Mouse (Mus musculus): ENCODE measurements around the gene Gal. TPM values are rescaled to one million over a fixed set of nuclear protein-coding genes. Genes with fewer than 3 reads are reported as not detected.

Gal gene
- polyA plus RNA-seq, 1 experiment from 2014 or later, result 9.8 TPM

DNA sequence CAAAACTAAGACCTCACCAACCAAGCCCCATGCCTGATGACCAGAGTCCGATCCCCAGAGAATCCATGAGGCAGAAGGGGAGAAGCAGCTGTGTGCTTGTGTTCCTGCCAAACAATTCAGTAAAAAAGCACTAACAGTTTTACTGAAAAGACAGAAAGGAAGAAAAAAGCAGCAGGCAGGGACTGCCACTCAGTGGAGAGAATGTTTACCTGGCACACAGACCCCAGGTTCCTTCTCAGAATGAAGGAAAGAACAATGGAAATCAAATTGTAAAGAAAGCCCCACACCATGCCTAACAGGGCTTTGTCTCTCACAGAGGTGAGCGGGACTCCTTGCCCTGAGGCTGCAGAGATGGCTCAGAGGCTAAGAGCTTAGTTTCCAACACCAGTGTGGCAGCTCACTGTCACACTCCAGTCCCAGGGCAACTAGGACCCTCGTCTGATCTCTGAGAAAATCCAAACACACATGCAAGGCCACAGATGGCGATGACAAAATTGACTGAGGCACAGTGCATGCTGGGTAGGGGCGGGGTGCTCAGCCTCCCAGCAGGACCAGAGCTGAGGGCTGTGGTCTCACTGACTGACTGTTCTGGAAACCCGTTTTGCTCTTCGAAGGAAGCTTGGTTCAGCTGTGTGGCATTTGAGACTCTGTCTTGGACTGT is 14.9 kb upstream of the Gal start:
- no peak overlapping the region for H3K4me3 ChIP-seq (replicated peaks; ENCODE audit: low read length)
- H3K36me3 ChIP-seq (ENCODE audit: control insufficient read depth, insufficient read depth), result no peaks in the 10 kb centered on the region
- H3K27ac ChIP-seq (ENCODE audit: low read length), result peak overlapping the region; percentile 33
- peak; percentile 59; the same call in 1 of the 2 replicates for ATAC-seq
- peaks cover 8% of the 10 kb centered on the region; the same call in 1 of the 2 replicates for H3K4me1 ChIP-seq (replicated peaks; ENCODE audit: control insufficient read depth, insufficient read depth, low read length)
- H3K9ac ChIP-seq (replicated peaks; ENCODE audit: low read depth, low read length), result peak overlapping the region; percentile 12; the same call in 1 of the 2 replicates
- WGBS, result 34% methylated on average over 7 of the region's 7 CpGs
- H3K4me2 ChIP-seq (ENCODE audit: low read length), result no peak overlapping the region
- no peaks in the 10 kb centered on the region for H3K9me3 ChIP-seq (ENCODE audit: control insufficient read depth, low read length)
- no peaks in the 10 kb centered on the region for H3K27me3 ChIP-seq (replicated peaks; ENCODE audit: control insufficient read depth, insufficient read depth, low read length)

GRCm38 (mm10) chr19:3428057-3428830 is 13.9 kb upstream of the Gal start:
- Histone ChIP-seq H3K27ac (ENCODE audit: low read length) (no peak overlapping the region), H3K27me3 (replicated peaks; ENCODE audit: control insufficient read depth, insufficient read depth, low read length) (no peaks in the 10 kb centered on the region), H3K9me3 (ENCODE audit: control insufficient read depth, low read length) (no peaks in the 10 kb centered on the region), H3K4me3 (replicated peaks; ENCODE audit: low read length) (no peak overlapping the region), H3K36me3 (ENCODE audit: control insufficient read depth, insufficient read depth) (no peaks in the 10 kb centered on the region), H3K4me2 (ENCODE audit: low read length) (no peak overlapping the region), H3K9ac (replicated peaks; ENCODE audit: low read depth, low read length) (no peak overlapping the region), H3K4me1 (replicated peaks; ENCODE audit: control insufficient read depth, insufficient read depth, low read length) (peaks cover 8% of the 10 kb centered on the region; the same call in 1 of the 2 replicates)
- ATAC-seq, result no peak
- 81% methylated on average over 15 of the region's 15 CpGs for WGBS

DNA sequence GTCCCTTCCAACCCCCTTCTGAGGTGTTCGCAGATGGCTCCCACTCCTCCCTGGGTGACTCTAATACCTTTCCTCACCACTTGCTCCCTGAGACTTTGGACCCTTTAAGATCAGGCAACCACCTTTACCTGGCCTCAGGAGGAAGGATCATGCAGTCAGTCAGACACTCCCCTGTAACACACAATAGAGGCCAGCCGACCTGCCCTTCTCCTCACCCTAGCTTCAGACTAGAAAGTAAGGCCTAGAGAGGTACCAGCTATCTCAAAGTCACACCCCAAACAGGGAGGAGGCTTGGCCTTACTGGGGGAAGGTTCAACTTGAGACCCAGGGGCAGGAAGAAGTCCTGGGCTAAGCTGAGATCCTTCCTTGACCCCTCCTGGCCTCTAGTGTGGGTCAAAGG is 9.9 kb upstream of the Gal start:
- WGBS, result 91% methylated on average over 2 of the region's 2 CpGs
- no peak overlapping the region for H3K9ac ChIP-seq (replicated peaks; ENCODE audit: low read depth, low read length)
- no peak overlapping the region for H3K4me2 ChIP-seq (ENCODE audit: low read length)
- H3K4me3 ChIP-seq (replicated peaks; ENCODE audit: low read length), result no peak overlapping the region
- ATAC-seq, result no peak
- H3K27me3 ChIP-seq (replicated peaks; ENCODE audit: control insufficient read depth, insufficient read depth, low read length), result no peaks in the 10 kb centered on the region
- no peak overlapping the region for H3K27ac ChIP-seq (ENCODE audit: low read length)
- no peaks in the 10 kb centered on the region for H3K9me3 ChIP-seq (ENCODE audit: control insufficient read depth, low read length)
- peaks cover 5% of the 10 kb centered on the region; the same call in 1 of the 2 replicates for H3K4me1 ChIP-seq (replicated peaks; ENCODE audit: control insufficient read depth, insufficient read depth, low read length)
- H3K36me3 ChIP-seq (ENCODE audit: control insufficient read depth, insufficient read depth), result no peaks in the 10 kb centered on the region

DNA sequence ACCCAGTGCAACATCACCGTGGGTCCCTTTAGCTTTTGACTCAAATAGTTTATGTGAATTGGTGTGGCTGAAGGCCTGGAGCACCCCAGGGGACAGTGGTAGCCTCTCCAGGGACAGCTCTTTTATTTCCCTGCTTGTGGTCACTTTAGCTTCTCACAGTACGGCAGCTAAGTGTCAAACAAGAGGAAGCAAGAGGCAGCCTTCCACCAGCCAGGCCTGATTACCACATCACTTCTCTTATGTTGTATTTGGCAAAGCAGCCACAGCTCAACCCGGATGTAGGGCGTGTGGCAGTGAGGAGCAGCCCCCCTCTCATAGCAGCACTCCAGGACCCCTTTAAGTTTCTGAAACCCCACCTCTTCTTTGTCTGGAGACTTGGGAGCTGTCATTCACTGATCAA is 8.6 kb upstream of the Gal start:
- H3K4me1 ChIP-seq (replicated peaks; ENCODE audit: control insufficient read depth, insufficient read depth, low read length), result no peaks in the 10 kb centered on the region
- H3K9me3 ChIP-seq (ENCODE audit: control insufficient read depth, low read length), result no peaks in the 10 kb centered on the region
- no peak overlapping the region for H3K4me3 ChIP-seq (replicated peaks; ENCODE audit: low read length)
- H3K36me3 ChIP-seq (ENCODE audit: control insufficient read depth, insufficient read depth), result no peaks in the 10 kb centered on the region
- no peak overlapping the region for H3K9ac ChIP-seq (replicated peaks; ENCODE audit: low read depth, low read length)
- H3K27ac ChIP-seq (ENCODE audit: low read length), result no peak overlapping the region
- no peaks in the 10 kb centered on the region for H3K27me3 ChIP-seq (replicated peaks; ENCODE audit: control insufficient read depth, insufficient read depth, low read length)
- no peak overlapping the region for H3K4me2 ChIP-seq (ENCODE audit: low read length)
- 60% methylated on average over 4 of the region's 4 CpGs for WGBS
- no peak for ATAC-seq

DNA sequence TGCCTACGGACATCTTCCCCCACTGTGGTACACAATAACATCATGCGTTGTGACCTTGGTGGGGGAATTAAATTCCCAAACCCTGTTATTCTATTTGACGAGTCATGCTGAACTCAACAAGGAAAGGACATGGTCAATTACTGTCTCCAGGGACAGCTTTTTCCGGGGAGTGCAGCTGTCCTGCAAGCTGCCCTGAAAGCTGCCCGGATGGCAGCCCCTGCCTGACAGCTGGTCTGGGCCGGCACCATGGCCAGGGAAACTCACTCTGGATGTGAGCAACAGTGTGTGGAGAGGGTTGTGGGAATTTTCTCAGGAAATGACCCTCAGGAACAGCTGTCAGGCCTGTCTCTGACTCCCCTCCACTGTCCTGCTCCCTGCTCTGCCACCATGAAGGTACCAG is 8.1 kb upstream of the Gal start:
- Histone ChIP-seq H3K27me3 (replicated peaks; ENCODE audit: control insufficient read depth, insufficient read depth, low read length) (no peaks in the 10 kb centered on the region), H3K4me2 (ENCODE audit: low read length) (no peak overlapping the region), H3K4me1 (replicated peaks; ENCODE audit: control insufficient read depth, insufficient read depth, low read length) (no peaks in the 10 kb centered on the region), H3K4me3 (replicated peaks; ENCODE audit: low read length) (no peak overlapping the region), H3K9me3 (ENCODE audit: control insufficient read depth, low read length) (no peaks in the 10 kb centered on the region), H3K27ac (ENCODE audit: low read length) (no peak overlapping the region), H3K36me3 (ENCODE audit: control insufficient read depth, insufficient read depth) (no peaks in the 10 kb centered on the region), H3K9ac (replicated peaks; ENCODE audit: low read depth, low read length) (no peak overlapping the region)
- no peak for ATAC-seq
- WGBS, result 46% methylated on average over 6 of the region's 6 CpGs

GRCm38 (mm10) chr19:3419251-3419650 is 4.9 kb upstream of the Gal start:
- Histone ChIP-seq H3K4me3 (replicated peaks; ENCODE audit: low read length) (no peak overlapping the region), H3K27me3 (replicated peaks; ENCODE audit: control insufficient read depth, insufficient read depth, low read length) (0 out of 2 replicates have a peak, but pooled peaks cover 3% of the 10 kb centered on the region), H3K9ac (replicated peaks; ENCODE audit: low read depth, low read length) (no peak overlapping the region), H3K9me3 (ENCODE audit: control insufficient read depth, low read length) (no peaks in the 10 kb centered on the region), H3K27ac (ENCODE audit: low read length) (no peak overlapping the region), H3K4me2 (ENCODE audit: low read length) (no peak overlapping the region), H3K36me3 (ENCODE audit: control insufficient read depth, insufficient read depth) (no peaks in the 10 kb centered on the region), H3K4me1 (replicated peaks; ENCODE audit: control insufficient read depth, insufficient read depth, low read length) (peaks cover 3% of the 10 kb centered on the region)
- 56% methylated on average over 5 of the region's 5 CpGs for WGBS
- no peak for ATAC-seq

- H3K4me2 ChIP-seq (ENCODE audit: low read length), result no peak overlapping the region
- no peak for ATAC-seq
- no peaks in the 10 kb centered on the region for H3K4me1 ChIP-seq (replicated peaks; ENCODE audit: control insufficient read depth, insufficient read depth, low read length)
- H3K9ac ChIP-seq (replicated peaks; ENCODE audit: low read depth, low read length), result no peak overlapping the region
- no peaks in the 10 kb centered on the region for H3K27me3 ChIP-seq (replicated peaks; ENCODE audit: control insufficient read depth, insufficient read depth, low read length)
- H3K9me3 ChIP-seq (ENCODE audit: control insufficient read depth, low read length), result no peaks in the 10 kb centered on the region; the same call in 1 of the 2 replicates
- no peaks in the 10 kb centered on the region for H3K36me3 ChIP-seq (ENCODE audit: control insufficient read depth, insufficient read depth)
- WGBS, result 60% methylated on average over 1 of the region's 1 CpGs
- no peak overlapping the region for H3K27ac ChIP-seq (ENCODE audit: low read length)
- no peak overlapping the region for H3K4me3 ChIP-seq (replicated peaks; ENCODE audit: low read length)
Measured at GRCm38 (mm10) chr19:3405531-3406281, 8.6 kb downstream of the Gal start.

DNA sequence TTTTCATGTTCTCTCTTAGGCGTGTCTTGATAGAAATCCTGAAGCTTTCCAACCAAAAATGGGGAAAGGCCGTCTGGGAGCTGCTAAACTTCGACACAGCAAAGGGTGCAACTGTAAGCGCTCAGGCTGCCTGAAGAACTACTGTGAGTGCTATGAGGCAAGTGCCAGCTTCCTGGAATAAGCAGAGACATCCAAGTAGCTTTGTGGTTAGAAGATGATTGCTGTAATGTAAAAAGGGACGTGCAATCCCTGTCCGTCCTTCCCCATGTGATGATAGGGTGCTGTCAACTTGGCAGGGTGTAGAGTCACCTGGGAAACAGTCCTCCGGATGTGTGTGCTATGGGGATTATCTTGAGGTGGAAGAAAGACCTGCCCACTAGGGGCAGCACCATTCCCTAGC is 10.3 kb downstream of the Gal start:
- Histone ChIP-seq H3K4me1 (replicated peaks; ENCODE audit: control insufficient read depth, insufficient read depth, low read length) (no peaks in the 10 kb centered on the region), H3K9ac (replicated peaks; ENCODE audit: low read depth, low read length) (no peak overlapping the region), H3K27ac (ENCODE audit: low read length) (no peak overlapping the region), H3K27me3 (replicated peaks; ENCODE audit: control insufficient read depth, insufficient read depth, low read length) (no peaks in the 10 kb centered on the region), H3K4me2 (ENCODE audit: low read length) (no peak overlapping the region), H3K36me3 (ENCODE audit: control insufficient read depth, insufficient read depth) (no peaks in the 10 kb centered on the region), H3K4me3 (replicated peaks; ENCODE audit: low read length) (no peak overlapping the region), H3K9me3 (ENCODE audit: control insufficient read depth, low read length) (no peaks in the 10 kb centered on the region; the same call in 1 of the 2 replicates)
- no peak for ATAC-seq
- WGBS, result 86% methylated on average over 7 of the region's 7 CpGs

GRCm38 (mm10) chr19:3402390-3402789 is 12.0 kb downstream of the Gal start:
- Histone ChIP-seq H3K4me3 (replicated peaks; ENCODE audit: low read length) (no peak overlapping the region), H3K27ac (ENCODE audit: low read length) (no peak overlapping the region), H3K9me3 (ENCODE audit: control insufficient read depth, low read length) (no peaks in the 10 kb centered on the region; the same call in 1 of the 2 replicates), H3K9ac (replicated peaks; ENCODE audit: low read depth, low read length) (no peak overlapping the region), H3K4me2 (ENCODE audit: low read length) (no peak overlapping the region), H3K27me3 (replicated peaks; ENCODE audit: control insufficient read depth, insufficient read depth, low read length) (no peaks in the 10 kb centered on the region), H3K36me3 (ENCODE audit: control insufficient read depth, insufficient read depth) (no peaks in the 10 kb centered on the region), H3K4me1 (replicated peaks; ENCODE audit: control insufficient read depth, insufficient read depth, low read length) (no peaks in the 10 kb centered on the region)
- 82% methylated on average over 6 of the region's 6 CpGs for WGBS
- ATAC-seq, result no peak
